Mouse (Mus musculus) midbrain, embryonic 15.5 days (tissue): ENCODE data around the gene Olfr1277. TPM values are rescaled to one million over a fixed set of nuclear protein-coding genes. Genes with fewer than 3 reads are reported as not detected.

Experiments
- ATAC-seq: fragments of 200-750 bp; cut with Nextera tagmentation; replicated peaks from 2 replicates; pipeline ENCODE4 v1.8.0; 2017; ENCODE audit warnings: moderate TSS enrichment
- H3K27ac ChIP-seq: fragments of 300-500 bp; sonication (generic); 2 replicates; pipeline ENCODE4 v1.5.1; 2015; ENCODE audit warnings: mild to moderate bottlenecking, inconsistent platforms
- H3K27me3 ChIP-seq: fragments of 300-500 bp; sonication (generic); replicated peaks from 2 replicates; pipeline ENCODE4 v1.6.1; 2015; ENCODE audit warnings: inconsistent platforms
- H3K36me3 ChIP-seq: fragments of 300-500 bp; sonication (generic); replicated peaks from 2 replicates; pipeline ENCODE4 v1.6.1; 2015; ENCODE audit warnings: inconsistent platforms
- H3K4me1 ChIP-seq: fragments of 300-500 bp; sonication (generic); 2 replicates; pipeline ENCODE4 v1.6.1; 2015; ENCODE audit warnings: inconsistent platforms
- H3K4me2 ChIP-seq: fragments of 300-500 bp; sonication (generic); 2 replicates; pipeline ENCODE4 v1.6.1; 2015; ENCODE audit warnings: inconsistent platforms, mild to moderate bottlenecking, moderate library complexity
- H3K4me3 ChIP-seq: fragments of 300-500 bp; sonication (generic); 2 replicates; pipeline ENCODE4 v1.5.1; 2015; ENCODE audit warnings: mild to moderate bottlenecking, inconsistent platforms
- H3K9ac ChIP-seq: fragments of 300-500 bp; sonication (generic); 2 replicates; pipeline ENCODE4 v1.6.1; 2015; ENCODE audit warnings: mild to moderate bottlenecking, inconsistent platforms
- H3K9me3 ChIP-seq: fragments of 300-500 bp; sonication (generic); 2 replicates; pipeline ENCODE4 v1.6.1; 2016; ENCODE audit warnings: inconsistent platforms
- WGBS: fragments of 180-500 bp; shearing (Covaris S2); methylation state at CpG from one replicate; pipeline ENCODE4 v1.1.7; 2015; ENCODE audit warnings: mixed read lengths; 5-methylcytosine and 5-hydroxymethylcytosine counted together
- polyA plus RNA-seq: library from polyadenylated mRNA; unstranded; fragments of >200 nt; fragmentation: Nextera tagmentation; extraction: Ambion mirVana; gene quantifications from 2 replicates; pipeline ENCODE4 v1.2.1, GENCODE M21; 2015

Olfr1277 gene
- polyA plus RNA-seq: not detected in 2 replicates

- WGBS: 85% methylated on average over 2 of the region's 2 CpGs
- H3K36me3 ChIP-seq: no peaks in the 10 kb centered on the region
Measured at GRCm38 (mm10) chr2:111274006-111274405, at the start of gene Olfr1277. Gene Olfr1277, minus strand, starts transcription at chr2:111274106.

GRCm38 (mm10) chr2:111313717-111314116, 39.8 kb upstream of the Olfr1277 start, which contains the start of gene Olfr1280:
Gene Olfr1280, plus strand, starts transcription at chr2:111314017.
- Histone ChIP-seq H3K4me1 (no peaks in the 10 kb centered on the region), H3K9me3 (no peaks in the 10 kb centered on the region), H3K27ac (no peak within 1 kb of the TSS), H3K4me3 (no peak within 1 kb of the TSS), H3K36me3 (no peaks in the 10 kb centered on the region), H3K9ac (no peak within 1 kb of the TSS), H3K4me2 (no peak within 1 kb of the TSS), H3K27me3 (no peaks in the 10 kb centered on the region)
- no peak for ATAC-seq

More at GRCm38 (mm10) chr2:111274006-111274405, at the start of gene Olfr1277:
- Histone ChIP-seq H3K4me2 (no peak within 1 kb of the TSS), H3K27ac (no peak within 1 kb of the TSS), H3K4me3 (no peak within 1 kb of the TSS), H3K9ac (no peak within 1 kb of the TSS), H3K4me1 (no peaks in the 10 kb centered on the region), H3K27me3 (no peaks in the 10 kb centered on the region), H3K9me3 (no peaks in the 10 kb centered on the region)
- no peak for ATAC-seq

GRCm38 (mm10) chr2:111300374-111300773, 26.5 kb upstream of the Olfr1277 start, which contains the start of gene Olfr1279:
Gene Olfr1279, plus strand, starts transcription at chr2:111300635.
- Histone ChIP-seq H3K9me3 (no peaks in the 10 kb centered on the region), H3K4me3 (no peak within 1 kb of the TSS), H3K4me1 (no peaks in the 10 kb centered on the region), H3K4me2 (no peak within 1 kb of the TSS), H3K27me3 (no peaks in the 10 kb centered on the region), H3K36me3 (no peaks in the 10 kb centered on the region), H3K9ac (no peak within 1 kb of the TSS), H3K27ac (no peak within 1 kb of the TSS)
- no peak for ATAC-seq

- H3K27ac ChIP-seq: no peak overlapping the region
- no peak for ATAC-seq
- no peaks in the 10 kb centered on the region for H3K9me3 ChIP-seq
- H3K4me3 ChIP-seq: no peak overlapping the region
- no peak overlapping the region for H3K9ac ChIP-seq
- no peaks in the 10 kb centered on the region for H3K27me3 ChIP-seq
- H3K4me1 ChIP-seq: no peaks in the 10 kb centered on the region
- no peaks in the 10 kb centered on the region for H3K36me3 ChIP-seq
- no peak overlapping the region for H3K4me2 ChIP-seq
Measured at GRCm38 (mm10) chr2:111298541-111298940, 24.6 kb upstream of the Olfr1277 start.

- H3K27me3 ChIP-seq: no peaks in the 10 kb centered on the region
- no peaks in the 10 kb centered on the region for H3K36me3 ChIP-seq
- no peak for ATAC-seq
- no peak within 1 kb of the TSS for H3K27ac ChIP-seq
- H3K4me3 ChIP-seq: no peak within 1 kb of the TSS
- no peaks in the 10 kb centered on the region for H3K9me3 ChIP-seq
- H3K4me2 ChIP-seq: no peak within 1 kb of the TSS
- H3K9ac ChIP-seq: no peak within 1 kb of the TSS
- H3K4me1 ChIP-seq: no peaks in the 10 kb centered on the region
Measured at GRCm38 (mm10) chr2:111289836-111290235, 15.9 kb upstream of the Olfr1277 start, which contains the start of gene Olfr1278. Gene Olfr1278, plus strand, starts transcription at chr2:111290136.

- ATAC-seq: no peak
- Histone ChIP-seq H3K4me1 (no peaks in the 10 kb centered on the region), H3K9ac (no peak within 1 kb of the TSS), H3K4me3 (no peak within 1 kb of the TSS), H3K36me3 (no peaks in the 10 kb centered on the region), H3K4me2 (no peak within 1 kb of the TSS), H3K27me3 (no peaks in the 10 kb centered on the region), H3K9me3 (no peaks in the 10 kb centered on the region), H3K27ac (no peak within 1 kb of the TSS)
Measured at GRCm38 (mm10) chr2:111254216-111254615, 19.7 kb downstream of the Olfr1277 start, which contains the start of gene Olfr1276. Gene Olfr1276, plus strand, starts transcription at chr2:111254516.

- no peaks in the 10 kb centered on the region for H3K36me3 ChIP-seq
- no peaks in the 10 kb centered on the region for H3K27me3 ChIP-seq
- no peak within 1 kb of the TSS for H3K9ac ChIP-seq
- H3K4me3 ChIP-seq: no peak within 1 kb of the TSS
- 80% methylated on average over 1 of the region's 1 CpGs for WGBS
- no peak within 1 kb of the TSS for H3K4me2 ChIP-seq
- H3K27ac ChIP-seq: no peak within 1 kb of the TSS
- no peaks in the 10 kb centered on the region for H3K4me1 ChIP-seq
- no peak for ATAC-seq
- H3K9me3 ChIP-seq: no peaks in the 10 kb centered on the region
Measured at GRCm38 (mm10) chr2:111235186-111235585, 38.7 kb downstream of the Olfr1277 start, which contains the start of gene Olfr1275. Gene Olfr1275, minus strand, starts transcription at chr2:111235286.

- ATAC-seq: no peak
- 92% methylated on average over 6 of the region's 6 CpGs for WGBS
- Histone ChIP-seq H3K4me3 (no peak within 1 kb of the TSS), H3K9ac (no peak within 1 kb of the TSS), H3K27me3 (no peaks in the 10 kb centered on the region), H3K4me2 (no peak within 1 kb of the TSS), H3K27ac (no peak within 1 kb of the TSS), H3K9me3 (no peaks in the 10 kb centered on the region), H3K4me1 (no peaks in the 10 kb centered on the region), H3K36me3 (no peaks in the 10 kb centered on the region)
Measured at GRCm38 (mm10) chr2:111229502-111229901, 44.4 kb downstream of the Olfr1277 start, which contains the start of gene 4930430A15Rik. Gene 4930430A15Rik, minus strand, starts transcription at chr2:111229602.

Other genes starting within 250 kb of the Olfr1277 start
- gene Gm13941, start 168.1 kb downstream of the Olfr1277 start, polyA plus RNA-seq: not detected in 2 replicates
- gene Gm15130, start 121.2 kb downstream of the Olfr1277 start, polyA plus RNA-seq: not detected in 2 replicates
- gene 4930430A15Rik, start 44.5 kb downstream of the Olfr1277 start, polyA plus RNA-seq: not detected in 2 replicates
- not detected in 2 replicates for gene Olfr1275, start 38.8 kb downstream of the Olfr1277 start, polyA plus RNA-seq
- gene Olfr1276, start 19.6 kb downstream of the Olfr1277 start, polyA plus RNA-seq: not detected in 2 replicates
- gene Olfr1278, start 16.0 kb upstream of the Olfr1277 start, polyA plus RNA-seq: not detected in 2 replicates
- gene Olfr1279, start 26.5 kb upstream of the Olfr1277 start, polyA plus RNA-seq: not detected in 2 replicates
- gene Olfr1280, start 39.9 kb upstream of the Olfr1277 start, polyA plus RNA-seq: not detected in 2 replicates
- gene Olfr1281, start 52.4 kb upstream of the Olfr1277 start, polyA plus RNA-seq: not detected in 2 replicates
- gene Olfr1282, start 62.0 kb upstream of the Olfr1277 start, polyA plus RNA-seq: not detected in 2 replicates
- gene Olfr1283, start 92.7 kb upstream of the Olfr1277 start, polyA plus RNA-seq: not detected in 2 replicates
- not detected in 2 replicates for gene Olfr1284, start 101.4 kb upstream of the Olfr1277 start, polyA plus RNA-seq
- not detected in 2 replicates for gene Olfr1286, start 149.0 kb upstream of the Olfr1277 start, polyA plus RNA-seq
- gene Olfr1287, start 175.0 kb upstream of the Olfr1277 start, polyA plus RNA-seq: not detected in 2 replicates
- gene Olfr1288, start 200.0 kb upstream of the Olfr1277 start, polyA plus RNA-seq: not detected in 2 replicates
- not detected in 2 replicates for gene Olfr1289, start 206.7 kb upstream of the Olfr1277 start, polyA plus RNA-seq
- gene Olfr1290, start 219.7 kb upstream of the Olfr1277 start, polyA plus RNA-seq: not detected in 2 replicates
- not detected in 2 replicates for gene Olfr1291-ps1, start 223.1 kb upstream of the Olfr1277 start, polyA plus RNA-seq